Mouse (Mus musculus): ENCODE measurements around the gene Pet100. TPM values are rescaled to one million over a fixed set of nuclear protein-coding genes. Genes with fewer than 3 reads are reported as not detected.

Pet100 gene
- polyA plus RNA-seq, 1 experiment from 2014 or later: 91.2 TPM

DNA sequence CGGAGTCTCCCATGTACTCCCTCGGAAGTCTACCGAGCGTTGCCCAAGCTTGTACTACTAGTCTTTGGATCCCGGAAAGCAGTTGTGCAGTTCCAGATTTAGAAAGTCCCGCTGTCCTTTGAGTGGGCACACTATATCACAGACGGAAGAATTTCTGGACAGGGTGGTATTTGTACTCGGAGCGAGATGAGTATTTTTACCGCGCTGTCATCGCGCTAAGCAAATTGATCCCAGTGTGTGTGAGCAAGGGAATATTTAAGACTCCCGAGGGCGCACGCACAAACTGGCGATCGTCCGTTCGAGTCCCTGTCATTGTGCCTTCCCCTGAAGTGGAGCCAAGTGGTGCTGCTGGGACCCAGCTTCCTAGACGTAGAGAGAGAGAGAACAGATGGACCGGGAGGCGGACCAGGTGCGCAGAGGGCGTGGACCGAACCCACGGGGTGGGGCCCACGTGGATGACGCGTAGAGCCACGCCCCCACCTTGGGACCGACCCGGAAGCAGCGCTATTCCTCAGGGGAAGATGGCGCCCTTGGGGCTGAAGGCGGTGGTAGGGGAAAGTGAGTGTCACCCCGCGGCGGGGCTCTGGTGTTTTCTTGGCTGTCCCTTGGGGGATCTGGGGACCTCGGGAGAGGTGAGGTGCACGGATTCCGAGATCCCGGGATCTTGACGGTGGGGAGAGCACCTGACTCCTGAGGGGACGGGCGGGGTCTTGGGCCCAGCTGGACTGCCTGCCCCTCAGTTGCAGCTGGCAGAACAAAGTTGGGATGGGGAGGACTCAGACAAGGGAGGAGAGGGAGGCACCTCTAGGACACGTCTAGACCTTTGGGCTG, 9.5 kb downstream of the Pet100 start, which contains the start of gene Stxbp2:
Gene Stxbp2, plus strand, starts transcription at position 309 of the 831 bp plus-strand sequence.
- H3K9ac ChIP-seq (replicated peaks): peak within 1 kb of the TSS; percentile 66
- ATAC-seq (peak; percentile 97), DNase-seq (peak; percentile 91)
- H3K9me3 ChIP-seq (ENCODE audit: low read length): no peaks in the 10 kb centered on the region
- H3K4me2 ChIP-seq (ENCODE audit: low read depth, low read length): peak within 1 kb of the TSS; percentile 68
- TF ChIP-seq CTCF (IDR thresholded peaks at IDR 0.05; ENCODE audit: low read depth): no peak
- TF ChIP-seq EP300 (IDR thresholded peaks at IDR 0.05; ENCODE audit: low read depth): no peak
- WGBS (ENCODE audit: insufficient replicate concordance): 4% methylated on average over 44 of the region's 47 CpGs
- peak within 1 kb of the TSS; percentile 67 for H3K4me3 ChIP-seq (ENCODE audit: low read depth, low read length)
- peaks cover 17% of the 10 kb centered on the region for H3K4me1 ChIP-seq (ENCODE audit: insufficient read depth)
- peak within 1 kb of the TSS; percentile 42 for H3K27ac ChIP-seq (ENCODE audit: low read depth)
- H3K27me3 ChIP-seq (ENCODE audit: insufficient read depth, low read length): no peaks in the 10 kb centered on the region
- H3K36me3 ChIP-seq (replicated peaks; ENCODE audit: insufficient read depth, low read length): peaks cover 32% of the 10 kb centered on the region

DNA sequence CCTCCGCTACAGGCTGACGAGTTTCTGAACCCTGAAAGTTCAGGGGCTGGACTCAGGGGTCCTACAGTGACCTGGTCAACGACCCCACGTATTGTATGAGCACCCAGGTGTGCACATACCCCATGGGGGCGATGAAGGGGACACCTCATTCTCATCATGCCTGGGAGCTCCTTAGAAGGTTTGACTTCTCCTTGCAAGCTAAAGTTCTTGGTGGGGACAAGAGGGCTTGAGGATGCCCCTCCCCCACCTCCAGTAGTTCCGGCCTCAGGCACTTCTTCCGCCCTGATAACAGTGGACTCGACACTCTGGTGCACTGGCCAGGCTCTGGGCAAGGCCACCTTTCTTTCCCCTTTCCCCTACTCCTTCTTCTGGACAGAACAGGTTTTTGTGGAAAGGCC, 10.1 kb downstream of the Pet100 start:
- Histone ChIP-seq H3K4me1 (ENCODE audit: insufficient read depth) (peaks cover 17% of the 10 kb centered on the region), H3K4me3 (ENCODE audit: low read depth, low read length) (peak overlapping the region; percentile 67), H3K27me3 (ENCODE audit: insufficient read depth, low read length) (no peaks in the 10 kb centered on the region), H3K4me2 (ENCODE audit: low read depth, low read length) (peak overlapping the region; percentile 68), H3K9ac (replicated peaks) (peak overlapping the region; percentile 66), H3K27ac (ENCODE audit: low read depth) (peak overlapping the region; percentile 42), H3K36me3 (replicated peaks; ENCODE audit: insufficient read depth, low read length) (peaks cover 38% of the 10 kb centered on the region), H3K9me3 (ENCODE audit: low read length) (no peaks in the 10 kb centered on the region)
- ATAC-seq (peak; percentile 29), DNase-seq (peak; percentile 57)
- TF ChIP-seq EP300 (IDR thresholded peaks at IDR 0.05; ENCODE audit: low read depth): no peak
- TF ChIP-seq CTCF (IDR thresholded peaks at IDR 0.05; ENCODE audit: low read depth): no peak
- WGBS (ENCODE audit: insufficient replicate concordance): 7% methylated on average over 8 of the region's 8 CpGs

DNA sequence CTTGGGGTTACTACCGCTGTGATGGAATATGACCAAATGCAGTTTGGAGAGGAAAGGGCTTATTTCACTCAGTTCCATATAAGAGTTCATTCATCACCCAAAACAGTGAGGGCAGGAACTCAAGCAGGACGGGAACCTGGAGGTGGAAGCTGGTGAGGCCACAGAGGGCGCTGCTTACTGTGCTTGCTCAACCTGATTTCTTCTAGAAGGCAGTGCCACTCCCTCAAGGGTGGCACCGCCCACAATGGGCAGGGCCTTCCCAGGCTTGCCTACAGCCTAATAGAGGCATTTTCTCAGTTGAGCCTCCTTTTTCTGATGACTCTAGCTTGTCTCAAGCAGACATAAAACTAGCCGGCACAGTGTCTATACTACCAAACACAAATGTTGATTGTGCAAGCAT, 24.5 kb downstream of the Pet100 start:
- DNase-seq: peak; percentile 81
- H3K9ac ChIP-seq (replicated peaks): no peak overlapping the region
- peak; percentile 81 for ATAC-seq
- H3K27me3 ChIP-seq (ENCODE audit: insufficient read depth, low read length): no peaks in the 10 kb centered on the region
- no peak overlapping the region for H3K4me2 ChIP-seq (ENCODE audit: low read depth, low read length)
- H3K36me3 ChIP-seq (replicated peaks; ENCODE audit: insufficient read depth, low read length): peaks cover 23% of the 10 kb centered on the region
- no peaks in the 10 kb centered on the region; the same call in 1 of the 2 replicates for H3K4me1 ChIP-seq (ENCODE audit: insufficient read depth)
- 9% methylated on average over 5 of the region's 5 CpGs for WGBS (ENCODE audit: insufficient replicate concordance)
- no peaks in the 10 kb centered on the region for H3K9me3 ChIP-seq (ENCODE audit: low read length)
- no peak overlapping the region for H3K4me3 ChIP-seq (ENCODE audit: low read depth, low read length)
- peak overlapping the region; percentile 57; the same call in 1 of the 2 replicates for H3K27ac ChIP-seq (ENCODE audit: low read depth)
- TF ChIP-seq EP300 (IDR thresholded peaks at IDR 0.05; ENCODE audit: low read depth) (no peak), CTCF (IDR thresholded peaks at IDR 0.05; ENCODE audit: low read depth) (peak; percentile 65)

- DNase-seq (no peak), ATAC-seq (no peak)
- no peak overlapping the region for H3K4me3 ChIP-seq (ENCODE audit: low read depth, low read length)
- H3K9me3 ChIP-seq (ENCODE audit: low read length): no peaks in the 10 kb centered on the region
- 67% methylated on average over 6 of the region's 6 CpGs for WGBS (ENCODE audit: insufficient replicate concordance)
- H3K4me2 ChIP-seq (ENCODE audit: low read depth, low read length): 0 out of 2 replicates have a peak overlapping the region, but pooled peaks have one; percentile 7
- no peak overlapping the region for H3K9ac ChIP-seq (replicated peaks)
- H3K36me3 ChIP-seq (replicated peaks; ENCODE audit: insufficient read depth, low read length): peaks cover 12% of the 10 kb centered on the region
- no peaks in the 10 kb centered on the region; the same call in 1 of the 2 replicates for H3K4me1 ChIP-seq (ENCODE audit: insufficient read depth)
- H3K27me3 ChIP-seq (ENCODE audit: insufficient read depth, low read length): no peaks in the 10 kb centered on the region
- H3K27ac ChIP-seq (ENCODE audit: low read depth): peak overlapping the region; percentile 57
- no peak for TF ChIP-seq CTCF (IDR thresholded peaks at IDR 0.05; ENCODE audit: low read depth)
- no peak for TF ChIP-seq EP300 (IDR thresholded peaks at IDR 0.05; ENCODE audit: low read depth)
These were observed 25.6 kb downstream of the Pet100 start for GRCm38 (mm10) chr8:3646824-3647531.

DNA sequence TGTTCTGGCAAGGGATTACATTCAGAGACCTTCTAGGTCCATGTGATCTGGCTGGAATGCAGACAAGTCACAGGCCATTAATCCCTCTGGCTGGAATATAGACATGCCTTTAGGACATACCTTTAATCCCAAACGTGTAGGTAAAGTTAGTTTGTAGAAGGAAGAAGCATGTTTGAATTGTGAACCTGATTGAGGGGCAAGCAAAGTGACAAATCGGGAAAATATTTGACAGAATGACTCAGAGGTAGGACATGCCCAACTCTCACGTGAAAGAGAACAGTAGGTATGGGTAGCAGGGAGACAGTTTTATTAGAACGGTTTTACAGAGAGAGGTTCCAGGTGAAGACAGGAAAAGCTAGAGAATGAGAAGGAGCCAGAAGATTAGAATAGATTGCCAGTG, 26.2 kb downstream of the Pet100 start:
- Histone ChIP-seq H3K4me3 (ENCODE audit: low read depth, low read length) (no peak overlapping the region), H3K9ac (replicated peaks) (no peak overlapping the region), H3K27ac (ENCODE audit: low read depth) (peak overlapping the region; percentile 41; the same call in 1 of the 2 replicates), H3K36me3 (replicated peaks; ENCODE audit: insufficient read depth, low read length) (peaks cover 9% of the 10 kb centered on the region), H3K27me3 (ENCODE audit: insufficient read depth, low read length) (no peaks in the 10 kb centered on the region), H3K4me2 (ENCODE audit: low read depth, low read length) (no peak overlapping the region), H3K4me1 (ENCODE audit: insufficient read depth) (no peaks in the 10 kb centered on the region; the same call in 1 of the 2 replicates), H3K9me3 (ENCODE audit: low read length) (no peaks in the 10 kb centered on the region)
- TF ChIP-seq EP300 (IDR thresholded peaks at IDR 0.05; ENCODE audit: low read depth) (no peak), CTCF (IDR thresholded peaks at IDR 0.05; ENCODE audit: low read depth) (no peak)
- WGBS (ENCODE audit: insufficient replicate concordance): 67% methylated on average over 4 of the region's 4 CpGs
- no peak for ATAC-seq
- DNase-seq: no peak

DNA sequence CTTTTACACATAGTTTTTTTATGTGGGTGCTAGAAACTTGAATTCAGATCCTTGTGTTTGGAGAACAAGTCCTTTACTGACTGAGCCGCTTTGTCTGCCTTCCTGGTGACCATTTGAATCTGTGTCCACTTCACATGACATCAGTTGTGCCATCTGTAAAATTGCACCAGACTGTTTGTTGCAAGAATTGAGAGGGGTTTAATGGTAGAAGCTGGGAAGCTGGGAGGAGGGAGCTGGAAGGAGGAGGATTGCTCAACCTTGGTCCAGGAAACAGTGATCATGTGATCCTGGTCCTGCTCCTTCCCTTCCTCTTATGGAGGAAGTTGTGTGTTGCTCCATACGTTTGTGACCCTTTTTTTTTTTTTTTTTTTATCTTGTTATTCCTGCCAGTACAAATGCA, 26.9 kb downstream of the Pet100 start:
- Histone ChIP-seq H3K36me3 (replicated peaks; ENCODE audit: insufficient read depth, low read length) (peaks cover 4% of the 10 kb centered on the region; the same call in 1 of the 2 replicates), H3K9me3 (ENCODE audit: low read length) (no peaks in the 10 kb centered on the region), H3K4me3 (ENCODE audit: low read depth, low read length) (no peak overlapping the region), H3K27ac (ENCODE audit: low read depth) (peak overlapping the region; percentile 68; the same call in 1 of the 2 replicates), H3K4me1 (ENCODE audit: insufficient read depth) (no peaks in the 10 kb centered on the region; the same call in 1 of the 2 replicates), H3K4me2 (ENCODE audit: low read depth, low read length) (no peak overlapping the region; the same call in 1 of the 2 replicates), H3K9ac (replicated peaks) (no peak overlapping the region), H3K27me3 (ENCODE audit: insufficient read depth, low read length) (no peaks in the 10 kb centered on the region)
- 36% methylated on average over 2 of the region's 2 CpGs for WGBS (ENCODE audit: insufficient replicate concordance)
- ATAC-seq (peak; percentile 17; the same call in 1 of the 2 replicates), DNase-seq (peak; percentile 23)
- TF ChIP-seq EP300 (IDR thresholded peaks at IDR 0.05; ENCODE audit: low read depth): peak; percentile 62
- no peak for TF ChIP-seq CTCF (IDR thresholded peaks at IDR 0.05; ENCODE audit: low read depth)

Data from liver, postnatal 0 days (tissue).